ENCODE assay signal across 15 mouse cellular contexts in genomic region chr7:72948026-72948425, GRCm38 (mm10).
"Had no signal": no experiment of that assay in that cellular context is flagged by ENCODE, and none has a peak within 500 bp of the region (broad histone marks: within the 10 kb centered on the region; RNA-seq: fewer than 3 reads in every experiment).

No protein-coding gene starts in this region.

- H3K4me1 ChIP-seq: stomach, embryonic 15.5 days had no signal

- H3K9ac ChIP-seq: neural tube, embryonic 15.5 days; stomach, embryonic 15.5 days had no signal

- H3K9me3 ChIP-seq: neural tube, embryonic 15.5 days; stomach, embryonic 15.5 days had no signal

- H3K36me3 ChIP-seq: neural tube, embryonic 15.5 days; stomach, embryonic 15.5 days had no signal

- H3K27me3 ChIP-seq: neural tube, embryonic 15.5 days; stomach, embryonic 15.5 days had no signal

- H3K4me2 ChIP-seq: neural tube, embryonic 15.5 days; stomach, embryonic 15.5 days had no signal

- DNase-seq: retina, postnatal 1 day; right cerebral cortex, adult 18-20 months; right cerebral cortex, postnatal 14 days; right cerebral cortex, postnatal 25 days; right cerebral cortex, postnatal 4 days; spleen, adult 18-20 months; thymus, adult 18-20 months; thymus, adult 2 months; thymus, postnatal 14 days; thymus, postnatal 25 days; thymus, postnatal 36 days; thymus, postnatal 4 days had no signal

- H3K4me3 ChIP-seq: neural tube, embryonic 15.5 days; stomach, embryonic 15.5 days had no signal

- H3K27ac ChIP-seq: neural tube, embryonic 15.5 days; stomach, embryonic 15.5 days; stomach, postnatal 0 days had no signal
